Mouse (Mus musculus) liver, postnatal 0 days (tissue): ENCODE data around the gene Gm3336. TPM values are rescaled to one million over a fixed set of nuclear protein-coding genes. Genes with fewer than 3 reads are reported as not detected.

ENCODE experiments used
- ATAC-seq: fragments of 200-750 bp; cut with Nextera tagmentation; 2 replicates; pipeline ENCODE4 v1.8.0; 2017; ENCODE audit warnings: mild to moderate bottlenecking, moderate library complexity
- DNase-seq: peaks from one replicate; pipeline ENCODE4 v3.0.0-alpha.2; 2016
- H3K27ac ChIP-seq: fragments of 300-500 bp; sonication (generic); 2 replicates; pipeline ENCODE4 v1.5.1; 2014; ENCODE audit warnings: antibody characterized with exemption, moderate library complexity, mild to moderate bottlenecking, low read depth
- H3K27me3 ChIP-seq: fragments of 300-500 bp; sonication (generic); 2 replicates; pipeline ENCODE4 v1.6.1; 2014; ENCODE audit warnings: low read length, control low read depth, mixed read lengths; ENCODE audit not compliant: insufficient read depth
- H3K36me3 ChIP-seq: fragments of 300-500 bp; sonication (generic); replicated peaks from 2 replicates; pipeline ENCODE4 v1.6.1; 2014; ENCODE audit warnings: mild to moderate bottlenecking, control low read depth, low read length, moderate library complexity, mixed read lengths; ENCODE audit not compliant: insufficient read depth
- H3K4me1 ChIP-seq: fragments of 300-500 bp; sonication (generic); 2 replicates; pipeline ENCODE4 v1.6.1; 2014; ENCODE audit warnings: antibody characterized with exemption, mild to moderate bottlenecking, control low read depth; ENCODE audit not compliant: insufficient read depth
- H3K4me2 ChIP-seq: fragments of 300-500 bp; sonication (generic); 2 replicates; pipeline ENCODE4 v1.6.1; 2014; ENCODE audit warnings: low read depth, mild to moderate bottlenecking, low read length, moderate library complexity, mixed read lengths
- H3K4me3 ChIP-seq: fragments of 300-500 bp; sonication (generic); 2 replicates; pipeline ENCODE4 v1.5.1; 2014; ENCODE audit warnings: low read depth, low read length
- H3K9ac ChIP-seq: fragments of 300-500 bp; sonication (generic); replicated peaks from 2 replicates; pipeline ENCODE4 v1.6.1; 2014; ENCODE audit warnings: mild to moderate bottlenecking, moderate library complexity
- H3K9me3 ChIP-seq: fragments of 300-500 bp; sonication (generic); 2 replicates; pipeline ENCODE4 v1.6.1; 2016; ENCODE audit warnings: mild to moderate bottlenecking, control low read depth, low read length, mixed read lengths
- CTCF ChIP-seq: sonication (generic); IDR thresholded peaks from 2 replicates; pipeline ENCODE4 v1.5.1; 2016; ENCODE audit warnings: antibody characterized with exemption, low read depth
- EP300 ChIP-seq: IDR thresholded peaks from 2 replicates; pipeline ENCODE4 v1.6.1; 2016; ENCODE audit warnings: antibody characterized with exemption, low read depth, mild to moderate bottlenecking
- WGBS: fragments of 180-500 bp; shearing (Covaris S2); extraction: QIAGEN DNeasy Blood & Tissue Kit; methylation state at CpG from one replicate; pipeline ENCODE4 v1.1.7; 2014; ENCODE audit not compliant: insufficient replicate concordance; 5-methylcytosine and 5-hydroxymethylcytosine counted together
- polyA plus RNA-seq: library from polyadenylated mRNA; unstranded; fragments of >200 nt; fragmentation: Nextera tagmentation; extraction: Ambion mirVana; gene quantifications from 2 replicates; pipeline ENCODE4 v1.2.1, GENCODE M21; 2015

The Gm3336 gene
- polyA plus RNA-seq, result 0.22 and 0.25 TPM in 2 replicates

DNA sequence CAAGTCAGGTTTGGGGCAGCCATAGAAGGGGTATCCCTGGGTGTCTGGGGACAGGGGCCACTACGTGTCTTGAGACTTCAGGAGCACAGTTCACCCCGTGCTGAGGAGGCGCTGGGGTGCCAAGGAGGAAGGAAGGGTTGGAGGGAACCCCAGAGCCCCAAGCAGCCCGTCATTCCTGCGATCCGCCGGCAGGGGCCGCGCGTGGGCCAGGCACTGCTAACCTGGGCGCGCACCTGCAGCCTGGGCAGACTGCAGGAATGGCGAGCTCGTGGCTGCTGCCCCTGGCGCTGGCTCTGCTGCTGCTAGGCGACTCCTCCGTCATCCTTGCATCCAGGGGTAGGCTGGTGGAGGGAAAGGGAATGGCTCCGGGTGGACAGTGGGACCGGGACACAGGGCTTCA, at the start of gene Gm3336:
Gene Gm3336, plus strand, starts transcription at position 247 of the 400 bp plus-strand sequence.
- DNase-seq, result peak; percentile 81
- H3K36me3 ChIP-seq, result no peaks in the 10 kb centered on the region
- H3K4me1 ChIP-seq, result peaks cover 10% of the 10 kb centered on the region; the same call in 1 of the 2 replicates
- H3K9ac ChIP-seq, result no peak within 1 kb of the TSS
- H3K27me3 ChIP-seq, result no peaks in the 10 kb centered on the region
- 5% methylated on average over 19 of the region's 19 CpGs for WGBS
- H3K4me2 ChIP-seq, result no peak within 1 kb of the TSS
- H3K9me3 ChIP-seq, result no peaks in the 10 kb centered on the region
- no peak for TF ChIP-seq EP300
- peak; percentile 97 for TF ChIP-seq CTCF
- no peak within 1 kb of the TSS for H3K4me3 ChIP-seq
- peak; percentile 62 for ATAC-seq
- no peak within 1 kb of the TSS for H3K27ac ChIP-seq

DNA sequence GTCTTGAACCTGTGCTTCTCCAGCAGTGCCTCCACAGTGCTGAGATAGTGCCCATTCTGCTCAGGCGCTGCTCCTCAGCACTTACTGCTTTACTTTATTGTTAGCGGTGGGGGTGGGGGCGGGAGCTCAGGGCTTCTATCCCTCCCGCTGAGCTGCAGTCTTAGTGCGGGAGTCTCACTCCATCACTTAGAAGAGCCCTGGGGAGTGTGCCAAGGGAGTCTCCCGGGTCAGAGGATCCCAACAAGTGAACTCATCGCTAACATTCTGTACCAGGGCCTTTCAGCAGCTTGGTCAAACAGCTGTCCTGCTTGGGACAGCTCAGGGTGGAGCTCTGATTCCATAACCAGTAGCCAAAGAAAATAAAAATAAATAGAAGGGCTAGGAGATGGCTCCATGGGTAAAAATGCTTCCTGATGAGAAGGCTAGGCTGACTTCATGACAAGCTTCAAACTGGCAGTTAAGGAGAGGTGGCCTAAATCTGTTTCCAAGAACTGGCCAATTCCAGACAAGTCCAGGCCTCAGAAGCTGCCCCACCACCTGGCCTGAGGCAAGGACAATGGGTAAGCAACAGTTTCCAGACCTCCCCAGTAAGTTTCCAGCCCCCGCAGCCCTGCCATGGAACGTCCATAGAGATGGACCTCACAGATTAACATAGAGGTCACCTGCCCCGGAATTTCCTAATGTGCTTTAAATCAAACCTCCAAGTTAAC, 46.6 kb upstream of the Gm3336 start:
- ATAC-seq, result no peak
- 71% methylated on average over 10 of the region's 10 CpGs for WGBS
- H3K27ac ChIP-seq, result 0 out of 2 replicates have a peak overlapping the region, but pooled peaks have one; percentile 99
- no peak overlapping the region for H3K4me2 ChIP-seq
- H3K9ac ChIP-seq, result no peak overlapping the region
- H3K9me3 ChIP-seq, result no peaks in the 10 kb centered on the region
- H3K36me3 ChIP-seq, result no peaks in the 10 kb centered on the region
- DNase-seq, result no peak
- peaks cover 23% of the 10 kb centered on the region for H3K4me1 ChIP-seq
- no peak overlapping the region for H3K4me3 ChIP-seq
- TF ChIP-seq EP300 (no peak), CTCF (no peak)
- no peaks in the 10 kb centered on the region for H3K27me3 ChIP-seq

DNA sequence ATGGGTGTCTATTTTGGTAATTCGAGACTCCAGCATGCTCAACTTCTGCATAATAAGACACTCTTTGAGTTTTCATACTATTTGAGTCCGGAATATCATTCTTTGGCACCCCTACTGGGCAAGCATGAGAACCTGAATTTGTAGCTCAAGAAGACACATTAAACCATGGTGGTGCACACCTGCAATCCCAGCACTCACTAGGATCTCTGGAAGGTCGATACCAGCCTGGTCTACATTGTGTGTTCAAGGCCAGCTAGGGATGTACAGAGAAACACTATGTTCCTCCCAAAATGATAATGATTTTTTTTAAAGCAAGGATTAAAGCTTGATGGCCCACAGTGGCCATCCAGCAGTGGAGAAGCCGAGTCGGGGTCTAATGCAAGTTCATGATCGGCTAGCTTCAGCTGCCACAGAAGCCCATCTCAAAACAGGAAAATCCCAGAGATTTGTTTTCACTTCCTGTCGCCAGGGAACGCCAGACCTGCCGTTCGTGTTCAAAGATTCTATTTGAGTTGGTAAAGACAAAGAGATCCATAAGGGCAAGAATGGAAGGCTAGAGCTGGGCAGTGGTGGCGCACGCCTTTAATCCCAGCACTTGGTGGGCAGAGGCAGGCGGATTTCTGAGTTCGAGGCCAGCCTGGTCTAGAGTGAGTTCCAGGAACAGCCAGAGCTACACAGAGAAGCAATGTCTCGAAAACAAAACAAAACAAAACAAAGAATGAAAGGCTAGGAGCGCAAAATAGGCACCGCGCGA, 45.8 kb upstream of the Gm3336 start:
- Histone ChIP-seq H3K9ac (peak overlapping the region; percentile 74), H3K27ac (peak overlapping the region; percentile 99), H3K36me3 (no peaks in the 10 kb centered on the region), H3K9me3 (no peaks in the 10 kb centered on the region), H3K4me1 (peaks cover 26% of the 10 kb centered on the region), H3K4me2 (peak overlapping the region; percentile 84), H3K4me3 (peak overlapping the region; percentile 84), H3K27me3 (no peaks in the 10 kb centered on the region)
- 31% methylated on average over 19 of the region's 19 CpGs for WGBS
- TF ChIP-seq EP300 (no peak), CTCF (no peak)
- DNase-seq (no peak), ATAC-seq (peak; percentile 8)

GRCm38 (mm10) chr8:70673079-70673856, 45.1 kb upstream of the Gm3336 start, which contains the start of gene Lsm4:
TSS of gene Lsm4 (plus strand) at chr8:70673248.
- TF ChIP-seq CTCF (peak; percentile 95), EP300 (peak; percentile 68)
- Histone ChIP-seq H3K27ac (peak within 1 kb of the TSS; percentile 99), H3K27me3 (no peaks in the 10 kb centered on the region), H3K9me3 (no peaks in the 10 kb centered on the region), H3K4me2 (peak within 1 kb of the TSS; percentile 84), H3K9ac (peak within 1 kb of the TSS; percentile 85), H3K4me3 (peak within 1 kb of the TSS; percentile 84), H3K4me1 (peaks cover 33% of the 10 kb centered on the region), H3K36me3 (peaks cover 7% of the 10 kb centered on the region)
- DNase-seq (peak; percentile 96), ATAC-seq (peak; percentile 95)
- WGBS, result under 1% methylated on average over 60 of the region's 60 CpGs

GRCm38 (mm10) chr8:70674109-70674508, 44.2 kb upstream of the Gm3336 start:
- Histone ChIP-seq H3K4me3 (peak overlapping the region; percentile 84), H3K4me2 (peak overlapping the region; percentile 84), H3K36me3 (peaks cover 10% of the 10 kb centered on the region), H3K9ac (peak overlapping the region; percentile 85), H3K4me1 (peaks cover 40% of the 10 kb centered on the region), H3K9me3 (no peaks in the 10 kb centered on the region), H3K27ac (peak overlapping the region; percentile 99), H3K27me3 (no peaks in the 10 kb centered on the region)
- DNase-seq (no peak), ATAC-seq (no peak)
- WGBS, result 72% methylated on average over 3 of the region's 3 CpGs
- TF ChIP-seq CTCF (no peak), EP300 (no peak)
